Comparison of ENCODE assay signal across 25 mouse cellular contexts in the genomic region with DNA sequence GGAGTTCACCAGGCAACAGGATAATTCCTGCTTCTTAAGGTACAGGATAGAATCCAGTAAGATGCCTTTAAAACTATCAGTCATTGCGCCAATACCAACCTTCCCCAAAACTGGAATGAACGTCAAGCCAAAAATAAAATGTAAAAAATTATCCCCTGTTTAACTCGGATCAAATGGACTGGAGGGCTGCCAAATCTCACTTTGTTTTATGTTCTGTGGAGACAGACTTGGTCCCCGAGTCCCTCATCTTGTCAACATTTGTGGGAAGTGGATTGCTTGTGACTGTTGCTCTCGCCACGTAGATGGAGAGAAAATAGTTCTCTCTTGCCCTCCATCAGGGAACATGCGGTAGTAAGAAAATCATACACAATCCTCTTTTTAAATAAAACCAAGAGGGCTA.
DNase-seq lines count a peak whose midpoint lies in the region; ATAC-seq and TF ChIP-seq lines count a peak whose summit lies in the region.
"Had no signal": no experiment of that assay in that cellular context is flagged by ENCODE, and none has a peak within 500 bp of the region (broad histone marks: within the 10 kb centered on the region; RNA-seq: fewer than 3 reads in every experiment).

No protein-coding gene starts in this region.

- DNase-seq in kidney, postnatal 10 days = peak; percentile 22
- no peak for DNase-seq in kidney, adult 18-20 months
- DNase-seq in limb, embryonic 14.5 days (ENCODE audit: low spot score) = peak; percentile 58
- no peak for DNase-seq in limb, embryonic 10.5 days (ENCODE audit: low spot score)
- DNase-seq in right cerebral cortex, postnatal 4 days = peak; percentile 5
- no peak for DNase-seq in right cerebral cortex, postnatal 36 days (ENCODE audit: low spot score in 2 of 2)
- DNase-seq: adrenal gland, adult 2 months; adrenal gland, postnatal 14 days; cerebellum, adult 11 months; cerebellum, adult 2 months; cerebellum, adult 9-11 months; cerebellum, postnatal 25 days; gastrocnemius, postnatal 10 days; gastrocnemius, postnatal 36 days; heart, adult 2 months; heart, postnatal 14 days; heart, postnatal 4 days had no signal

- no peak for TF ChIP-seq POLR2A in limb, embryonic 14.5 days (IDR thresholded peaks at IDR 0.05; ENCODE audit: borderline replicate concordance, extremely low read depth, insufficient read depth, insufficient read length)

- no peaks in the 10 kb centered on the region for H3K9me3 ChIP-seq in limb, embryonic 14.5 days (ENCODE audit: control insufficient read depth, low read length)
- no peaks in the 10 kb centered on the region for H3K9me3 ChIP-seq in limb, embryonic 10.5 days (replicated peaks)
- H3K9me3 ChIP-seq: embryonic facial prominence, embryonic 13.5 days; forebrain, embryonic 10.5 days; forebrain, embryonic 13.5 days; heart, embryonic 10.5 days; heart, embryonic 13.5 days had no signal

- H3K27ac ChIP-seq in limb, embryonic 14.5 days (replicated peaks; ENCODE audit: low read depth, low read length) = no peak overlapping the region
- no peak overlapping the region for H3K27ac ChIP-seq in limb, embryonic 10.5 days
- H3K27ac ChIP-seq: embryonic facial prominence, embryonic 13.5 days; forebrain, embryonic 10.5 days; forebrain, embryonic 13.5 days; heart, adult 2 months; heart, embryonic 10.5 days; heart, embryonic 13.5 days; hindbrain, embryonic 14.5 days had no signal

- no peaks in the 10 kb centered on the region for H3K27me3 ChIP-seq in limb, embryonic 14.5 days (ENCODE audit: control insufficient read depth, insufficient read depth, low read length)
- H3K27me3 ChIP-seq in limb, embryonic 10.5 days (ENCODE audit: low read depth, poor library complexity, severe bottlenecking) = peaks cover 23% of the 10 kb centered on the region
- H3K27me3 ChIP-seq: forebrain, embryonic 13.5 days; heart, embryonic 13.5 days had no signal

- H3K4me2 ChIP-seq in limb, embryonic 14.5 days (replicated peaks; ENCODE audit: low read depth, low read length, severe bottlenecking) = no peak overlapping the region
- H3K4me2 ChIP-seq: embryonic facial prominence, embryonic 13.5 days; forebrain, embryonic 13.5 days; heart, embryonic 13.5 days; hindbrain, embryonic 14.5 days had no signal

- ATAC-seq in limb, embryonic 14.5 days (ENCODE audit: low FRiP score, low read depth) = no peak
- ATAC-seq: CD4-positive, CD25-positive, alpha-beta regulatory T cell, adult 4 months; forebrain, embryonic 13.5 days; forebrain, embryonic 16.5 days had no signal

- no peak overlapping the region for H3K4me3 ChIP-seq in limb, embryonic 14.5 days (replicated peaks; ENCODE audit: low read length)
- H3K4me3 ChIP-seq in limb, embryonic 10.5 days = no peak overlapping the region
- H3K4me3 ChIP-seq: embryonic facial prominence, embryonic 13.5 days; forebrain, embryonic 10.5 days; forebrain, embryonic 13.5 days; heart, adult 2 months; heart, embryonic 10.5 days; heart, embryonic 13.5 days had no signal

- H3K9ac ChIP-seq in limb, embryonic 14.5 days (ENCODE audit: low read depth, low read length, severe bottlenecking) = no peak overlapping the region
- H3K9ac ChIP-seq: embryonic facial prominence, embryonic 13.5 days; forebrain, embryonic 13.5 days; heart, embryonic 13.5 days; hindbrain, embryonic 14.5 days had no signal

- H3K36me3 ChIP-seq in limb, embryonic 14.5 days (ENCODE audit: control insufficient read depth, insufficient read depth, low read length) = no peaks in the 10 kb centered on the region
- H3K36me3 ChIP-seq in limb, embryonic 10.5 days = no peaks in the 10 kb centered on the region
- H3K36me3 ChIP-seq: embryonic facial prominence, embryonic 13.5 days; forebrain, embryonic 10.5 days; heart, embryonic 10.5 days; heart, embryonic 13.5 days had no signal

- 46% methylated on average over 7 of the region's 7 CpGs for WGBS in limb, embryonic 14.5 days
- WGBS in limb, embryonic 10.5 days = 91% methylated on average over 7 of the region's 7 CpGs

- H3K4me1 ChIP-seq in limb, embryonic 14.5 days (ENCODE audit: control insufficient read depth, insufficient read depth, low read length) = no peaks in the 10 kb centered on the region
- H3K4me1 ChIP-seq in limb, embryonic 10.5 days = 0 out of 2 replicates have a peak, but pooled peaks cover 5% of the 10 kb centered on the region
- H3K4me1 ChIP-seq: forebrain, embryonic 10.5 days; forebrain, embryonic 13.5 days; heart, embryonic 10.5 days; heart, embryonic 13.5 days had no signal

Comparison
In these comparisons a context has a peak if more than half of its experiments do, and no peak if none do; other contexts are left out.
1. DNase-seq: peak in kidney, postnatal 10 days (single experiment), limb, embryonic 14.5 days (single experiment) and right cerebral cortex, postnatal 4 days (single experiment); none in kidney, adult 18-20 months (single experiment), limb, embryonic 10.5 days (single experiment) and right cerebral cortex, postnatal 36 days (0 of 2).